Mouse (Mus musculus) heart, embryonic 11.5 days (tissue): Measurements from ENCODE around the gene Rpl36a. TPM values are rescaled to one million over a fixed set of nuclear protein-coding genes. Genes with fewer than 3 reads are reported as not detected.

Experiments
- ATAC-seq: fragments of 200-750 bp; cut with Nextera tagmentation; replicated peaks from 2 replicates; pipeline ENCODE4 v1.8.0; 2017; ENCODE audit warnings: moderate library complexity; ENCODE audit not compliant: insufficient number of reproducible peaks, low FRiP score, low TSS enrichment
- H3K27ac ChIP-seq: fragments of 300-500 bp; sonication (generic); 2 replicates; pipeline ENCODE4 v1.5.1; 2014; ENCODE audit warnings: mild to moderate bottlenecking, low read depth, low read length
- H3K27me3 ChIP-seq: fragments of 300-500 bp; sonication (generic); 2 replicates; pipeline ENCODE4 v1.6.1; 2014; ENCODE audit warnings: mild to moderate bottlenecking, low read length, mixed read lengths; ENCODE audit not compliant: control insufficient read depth, insufficient read depth
- H3K36me3 ChIP-seq: fragments of 300-500 bp; sonication (generic); 2 replicates; pipeline ENCODE4 v1.6.1; 2014; ENCODE audit warnings: mild to moderate bottlenecking, low read length, moderate library complexity, mixed read lengths; ENCODE audit not compliant: control insufficient read depth, insufficient read depth
- H3K4me1 ChIP-seq: fragments of 300-500 bp; sonication (generic); 2 replicates; pipeline ENCODE4 v1.6.1; 2014; ENCODE audit warnings: low read length; ENCODE audit not compliant: control insufficient read depth, insufficient read depth
- H3K4me2 ChIP-seq: fragments of 300-500 bp; sonication (generic); 2 replicates; pipeline ENCODE4 v1.6.1; 2014; ENCODE audit warnings: mild to moderate bottlenecking, moderate library complexity
- H3K4me3 ChIP-seq: fragments of 300-500 bp; sonication (generic); 2 replicates; pipeline ENCODE4 v1.5.1; 2014; ENCODE audit warnings: low read depth, low read length
- H3K9ac ChIP-seq: fragments of 300-500 bp; sonication (generic); 2 replicates; pipeline ENCODE4 v1.6.1; 2014; ENCODE audit warnings: mild to moderate bottlenecking, low read depth, low read length, moderate library complexity
- H3K9me3 ChIP-seq: fragments of 300-500 bp; sonication (generic); replicated peaks from 2 replicates; pipeline ENCODE4 v1.6.1; 2016; ENCODE audit warnings: low read length; ENCODE audit not compliant: control insufficient read depth
- WGBS: fragments of 180-500 bp; shearing (Covaris S2); extraction: QIAGEN DNeasy Blood & Tissue Kit; methylation state at CpG from one replicate; pipeline ENCODE4 v1.1.7; 2014; ENCODE audit not compliant: insufficient replicate concordance; 5-methylcytosine and 5-hydroxymethylcytosine counted together
- polyA plus RNA-seq: library from polyadenylated mRNA; unstranded; fragments of >200 nt; fragmentation: Nextera tagmentation; extraction: Ambion mirVana; gene quantifications from 2 replicates; pipeline ENCODE4 v1.2.1, GENCODE M21; 2014

The Rpl36a gene
- polyA plus RNA-seq, 1 experiment from 2014 or later = 303 TPM

DNA sequence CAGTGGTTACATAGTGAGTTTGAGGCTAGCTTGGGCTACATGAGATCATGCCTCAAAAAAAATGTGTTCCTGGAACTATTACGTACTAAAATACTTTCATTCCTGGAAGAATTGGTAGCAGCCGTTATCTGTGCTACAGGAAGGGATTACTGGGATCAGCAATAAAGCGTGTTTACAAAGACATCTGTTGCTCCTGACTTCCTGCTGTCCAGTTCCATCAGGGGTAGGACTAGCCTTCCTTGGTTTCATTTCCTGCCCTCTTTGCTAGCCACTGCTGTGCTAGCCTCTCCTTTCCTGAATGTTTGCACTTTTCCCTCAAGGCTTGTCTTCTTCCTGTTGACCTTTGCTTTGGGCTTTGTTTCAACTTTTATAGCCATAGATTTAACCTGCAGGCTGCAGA is 50.4 kb downstream of the Rpl36a start:
- Histone ChIP-seq H3K4me1 (no peaks in the 10 kb centered on the region), H3K9me3 (no peaks in the 10 kb centered on the region), H3K4me3 (no peak overlapping the region), H3K27me3 (no peaks in the 10 kb centered on the region), H3K27ac (no peak overlapping the region), H3K4me2 (no peak overlapping the region), H3K36me3 (no peaks in the 10 kb centered on the region), H3K9ac (no peak overlapping the region)
- no peak for ATAC-seq
- WGBS = 60% methylated on average over 3 of the region's 3 CpGs

Other genes starting within 250 kb of the Rpl36a start
- gene Drp2, start 181.1 kb upstream of the Rpl36a start, polyA plus RNA-seq = 0.59 and 0.93 TPM in 2 replicates
- gene Taf7l, start 109.2 kb upstream of the Rpl36a start, polyA plus RNA-seq = not detected in 2 replicates
- gene Timm8a1, start 43.8 kb upstream of the Rpl36a start, polyA plus RNA-seq = 79.3 and 82.1 TPM in 2 replicates
- 1.4 and 2.1 TPM in 2 replicates for gene Btk, start 2.1 kb upstream of the Rpl36a start, polyA plus RNA-seq
- gene Gla, start 15.5 kb downstream of the Rpl36a start, polyA plus RNA-seq = 3.7 TPM in 2 replicates
- gene Hnrnph2, start 15.5 kb downstream of the Rpl36a start, polyA plus RNA-seq = 83.0 and 125 TPM in 2 replicates
- 4.6 and 5.1 TPM in 2 replicates for gene Armcx4, start 100.9 kb downstream of the Rpl36a start, polyA plus RNA-seq
- 36.1 and 40.5 TPM in 2 replicates for gene Armcx1, start 132.3 kb downstream of the Rpl36a start, polyA plus RNA-seq
- gene Armcx6, start 165.8 kb downstream of the Rpl36a start, polyA plus RNA-seq = 16.6 and 18.4 TPM in 2 replicates
- gene Armcx3, start 170.9 kb downstream of the Rpl36a start, polyA plus RNA-seq = 82.0 and 94.0 TPM in 2 replicates
- gene Armcx2, start 223.6 kb downstream of the Rpl36a start, polyA plus RNA-seq = 58.1 and 75.6 TPM in 2 replicates